Mouse (Mus musculus) cerebellum, adult 11 months (tissue): ENCODE data around the gene Dclk1.

ENCODE experiments used
- DNase-seq: peaks from one replicate; pipeline ENCODE4 v3.0.0; 2022

Dclk1 gene

DNA sequence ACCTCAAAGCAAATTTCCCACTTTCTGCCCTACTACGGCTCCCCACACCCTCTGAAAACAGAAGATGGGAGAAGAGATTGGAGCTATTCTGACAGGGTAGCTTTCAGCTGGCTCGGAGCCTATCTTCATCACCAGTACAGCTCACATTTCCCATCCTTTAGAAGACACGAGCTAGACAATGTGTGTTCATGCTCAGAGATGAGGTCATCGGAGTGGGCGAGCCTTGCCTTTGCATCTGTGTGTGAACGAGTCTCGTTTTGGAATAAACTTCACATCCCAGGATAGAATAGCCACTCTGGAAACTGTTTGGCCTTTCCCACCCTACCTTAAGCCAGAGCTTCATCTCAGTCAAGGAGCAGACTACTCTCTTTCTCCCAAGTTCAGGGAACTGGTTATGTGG lies 95.5 kb downstream of the Dclk1 start:
- no peak for DNase-seq

DNA sequence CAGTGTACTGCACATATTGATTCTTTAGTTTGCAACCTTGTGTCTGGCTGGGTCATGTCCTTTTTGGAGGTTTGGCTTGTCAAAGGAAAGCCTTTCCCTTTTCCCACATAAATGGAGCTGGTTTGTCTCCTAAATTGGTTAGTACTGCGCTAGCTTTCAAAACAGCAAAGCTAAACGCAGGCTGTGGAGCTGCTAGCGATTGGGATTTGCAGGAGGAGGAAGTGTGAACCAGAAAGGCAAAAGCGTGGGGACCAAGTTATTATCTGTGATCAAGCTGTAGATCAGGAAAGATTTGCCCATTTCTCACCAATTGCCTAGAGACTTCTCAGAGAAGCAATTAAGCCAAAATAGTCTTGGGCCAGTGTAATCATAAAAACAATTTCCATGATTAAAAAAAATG lies 100.3 kb downstream of the Dclk1 start:
- DNase-seq, result no peak

DNA sequence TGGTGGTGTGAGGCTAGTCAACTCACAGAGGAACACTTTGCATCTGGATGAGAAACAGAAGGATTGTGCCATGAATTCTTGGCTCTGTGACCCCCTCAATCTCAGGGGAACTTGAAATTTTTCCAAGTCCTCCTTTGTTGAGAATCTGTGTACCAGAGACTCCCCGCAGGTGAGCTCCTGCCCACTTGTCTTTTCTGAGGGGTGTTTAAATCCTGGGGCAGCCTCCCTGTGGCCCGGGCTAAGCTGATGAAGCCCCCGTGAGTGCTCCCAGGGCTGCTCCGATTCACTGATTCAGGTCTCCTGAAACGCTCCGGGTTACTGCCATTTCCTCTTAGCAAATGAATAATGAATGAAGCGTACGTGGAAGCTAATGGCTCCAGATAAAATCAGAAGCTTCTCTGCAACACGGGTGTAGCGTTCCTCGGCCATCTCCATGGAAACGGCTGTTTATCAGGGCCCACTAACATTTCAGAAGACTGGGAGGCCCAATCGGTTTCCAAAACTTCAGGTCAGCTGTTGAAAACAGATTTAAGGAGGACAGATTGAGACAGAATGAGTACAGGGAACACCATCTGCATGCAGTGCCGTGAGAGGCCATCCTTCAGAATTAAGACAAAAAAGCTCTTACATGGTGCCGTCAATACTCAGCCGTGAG lies 105.3 kb downstream of the Dclk1 start:
- no peak for DNase-seq

DNA sequence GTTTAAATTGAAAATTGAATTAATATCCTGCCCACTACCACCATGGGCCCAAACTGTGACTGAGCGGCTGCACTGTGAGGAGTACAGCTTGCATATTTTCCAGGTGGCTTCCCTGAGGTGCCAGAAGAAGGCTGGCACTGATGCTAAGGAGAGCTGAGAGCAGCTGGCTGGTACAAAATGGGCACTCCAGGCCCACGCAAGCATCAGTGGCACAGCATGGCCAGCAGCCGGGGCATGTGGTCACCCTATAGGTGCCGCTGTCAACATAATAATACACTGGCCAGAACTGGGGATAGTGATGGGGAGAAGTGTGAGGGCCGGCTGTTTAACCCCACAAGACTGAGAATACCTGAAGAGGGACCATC lies 105.8 kb downstream of the Dclk1 start:
- DNase-seq, result peak; percentile 23

DNA sequence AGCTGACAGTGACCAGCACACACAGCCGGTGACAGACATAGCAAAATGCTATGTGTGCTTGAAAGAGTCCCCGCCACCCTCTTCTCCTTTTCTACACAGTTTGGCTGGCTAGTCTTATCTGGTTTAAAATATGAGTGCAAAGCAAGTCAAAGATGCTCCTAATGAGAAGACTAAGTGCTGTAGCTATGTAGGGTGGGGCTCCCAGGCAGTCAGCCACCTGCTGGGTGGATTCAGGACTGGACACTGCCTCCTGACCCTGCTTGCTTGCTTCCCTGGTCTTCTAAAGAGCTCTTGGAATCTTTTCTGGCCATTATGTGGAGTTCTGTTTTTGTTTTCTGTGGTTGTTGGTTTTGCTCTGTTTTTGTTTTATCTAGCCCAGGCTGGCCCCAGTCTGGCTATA lies 108.0 kb downstream of the Dclk1 start:
- DNase-seq, result no peak

DNA sequence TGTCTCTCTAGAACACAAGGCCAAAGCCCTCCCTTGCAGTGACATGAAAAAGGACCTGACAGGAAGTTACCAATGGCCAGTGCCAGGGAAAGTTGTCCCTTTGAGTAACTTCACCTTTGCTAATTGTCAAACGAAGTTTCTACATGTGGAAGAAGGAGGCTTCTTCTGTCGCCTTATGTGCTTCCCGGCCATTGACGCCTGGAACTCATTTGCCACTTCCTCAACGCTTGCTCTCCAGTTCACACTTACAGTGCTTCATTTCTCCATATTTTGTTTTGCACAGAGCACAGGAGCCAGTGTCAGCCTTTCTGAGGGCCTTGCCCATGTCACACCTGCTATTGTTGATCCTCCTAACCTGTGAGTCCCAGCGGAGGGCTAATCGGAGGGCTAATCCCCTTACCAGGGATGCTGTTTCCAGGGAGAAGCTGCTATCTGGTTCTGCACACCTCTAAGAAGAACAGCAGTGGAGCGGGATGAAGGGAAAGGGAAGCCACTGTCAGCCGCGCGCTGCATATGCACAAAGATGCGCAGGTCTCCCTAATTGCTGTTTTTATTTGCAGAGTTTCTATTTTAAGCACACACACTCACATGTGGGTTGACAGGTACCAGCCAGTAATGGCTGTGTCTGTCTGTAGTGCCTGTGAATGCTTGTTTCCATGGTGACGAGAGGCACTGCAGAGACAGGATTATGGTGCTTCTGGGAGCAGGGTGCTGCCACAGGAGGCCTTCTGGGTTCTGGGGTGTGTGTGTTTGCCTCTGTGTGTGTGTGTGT lies 109.3 kb downstream of the Dclk1 start:
- no peak for DNase-seq

DNA sequence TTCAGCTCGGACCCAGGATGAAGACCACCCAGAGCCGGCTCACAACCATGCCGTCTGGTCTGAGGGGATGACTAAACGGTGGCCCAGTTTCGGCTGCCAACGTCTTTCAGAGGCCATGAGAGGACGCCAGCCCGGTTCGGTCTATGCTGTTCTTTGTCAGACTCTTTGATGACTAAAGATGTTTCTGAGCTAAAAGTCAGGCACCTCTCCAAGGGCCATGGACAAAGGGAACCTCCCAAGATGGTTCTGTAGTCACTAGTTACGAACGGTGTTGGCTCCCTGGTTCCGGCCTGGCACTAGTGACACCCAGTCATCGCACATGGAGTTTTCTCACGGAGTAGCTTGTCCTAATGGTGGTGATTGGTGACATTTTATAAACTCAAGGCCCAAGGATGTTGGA lies 110.4 kb downstream of the Dclk1 start:
- no peak for DNase-seq

DNA sequence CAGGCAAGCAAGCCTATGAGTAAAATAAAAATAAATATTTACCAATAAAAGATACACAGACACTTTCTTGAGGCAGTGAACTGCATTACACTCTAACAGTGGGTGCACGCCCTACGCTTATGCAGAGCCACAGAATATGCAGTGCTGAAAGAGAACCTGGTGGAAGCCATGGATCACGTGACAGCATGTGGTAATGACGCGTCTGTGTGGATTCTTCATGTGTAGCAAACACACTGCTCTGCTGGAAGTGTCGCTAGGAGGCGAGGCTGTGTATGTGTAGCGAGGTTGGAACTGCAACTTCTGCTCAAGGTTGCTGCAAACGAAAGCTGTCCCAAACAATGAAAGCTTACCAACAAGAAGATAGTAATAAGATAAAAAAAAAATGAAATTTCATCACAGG lies 111.0 kb downstream of the Dclk1 start:
- DNase-seq, result no peak

DNA sequence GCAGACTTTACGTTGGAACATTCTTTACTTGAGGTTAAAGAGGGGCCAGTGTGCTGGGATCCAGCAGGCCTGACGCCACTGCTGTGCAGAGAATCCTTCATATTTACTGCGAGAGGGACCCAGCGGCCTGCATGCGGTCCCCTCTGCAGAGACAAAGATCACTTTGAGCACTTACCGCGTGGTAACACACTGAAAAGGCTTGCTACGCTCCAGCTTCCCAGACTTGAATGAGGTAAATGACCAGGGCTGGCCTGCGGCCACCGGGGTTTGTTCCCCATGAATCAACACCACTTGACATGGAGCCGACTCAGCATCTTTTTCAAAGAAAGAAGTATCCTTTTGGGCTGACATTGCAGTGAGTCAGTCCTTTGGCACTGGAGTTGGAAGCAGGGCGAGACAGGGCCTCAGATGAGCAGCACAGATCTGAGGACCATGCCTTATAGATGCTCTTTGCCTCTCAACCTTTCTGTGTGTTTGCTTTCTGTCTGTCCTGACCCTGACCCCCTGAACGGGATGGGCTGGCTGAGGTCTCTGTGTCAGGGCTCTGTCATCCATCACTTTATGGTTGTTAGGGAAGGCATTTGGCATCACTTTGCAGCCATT lies 111.8 kb downstream of the Dclk1 start:
- no peak for DNase-seq

DNA sequence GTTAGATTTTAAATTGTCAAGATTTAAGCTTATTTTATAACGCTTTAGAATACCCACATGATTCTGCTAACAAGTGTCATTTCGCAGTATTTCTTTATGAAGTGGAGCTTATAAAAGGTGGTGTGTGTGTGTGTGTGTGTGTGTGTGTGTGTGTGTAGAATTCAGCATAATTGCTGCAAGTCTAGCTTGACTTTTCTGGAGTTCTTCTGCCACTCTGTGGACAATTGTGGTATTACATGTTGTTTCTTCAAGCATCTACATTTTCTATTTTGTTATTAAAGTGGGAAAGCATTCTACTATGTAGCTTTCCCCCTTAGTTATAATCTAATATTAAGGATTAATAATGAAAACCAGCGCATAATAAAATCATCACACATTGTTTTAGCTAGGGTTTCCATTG lies 112.6 kb downstream of the Dclk1 start:
- no peak for DNase-seq

DNA sequence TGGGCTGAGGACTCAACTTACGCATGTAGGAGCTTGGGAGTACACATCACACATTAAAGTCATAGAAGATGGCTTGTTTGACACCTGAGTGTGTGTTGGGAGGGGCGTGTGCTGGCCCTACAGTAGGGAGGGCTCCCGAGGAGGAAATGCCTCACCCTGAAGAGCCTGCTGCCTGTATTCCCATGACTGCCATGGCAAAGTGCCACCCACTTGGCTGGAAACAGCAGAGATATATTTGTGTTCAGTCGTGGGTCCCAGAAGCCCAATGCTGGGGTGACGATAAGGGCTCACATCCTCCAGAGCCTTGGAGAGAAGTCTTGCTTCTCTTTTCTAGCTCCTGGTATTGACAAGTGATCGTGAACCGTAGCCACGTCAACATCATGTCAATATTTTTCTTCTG lies 116.3 kb downstream of the Dclk1 start:
- DNase-seq, result no peak

DNA sequence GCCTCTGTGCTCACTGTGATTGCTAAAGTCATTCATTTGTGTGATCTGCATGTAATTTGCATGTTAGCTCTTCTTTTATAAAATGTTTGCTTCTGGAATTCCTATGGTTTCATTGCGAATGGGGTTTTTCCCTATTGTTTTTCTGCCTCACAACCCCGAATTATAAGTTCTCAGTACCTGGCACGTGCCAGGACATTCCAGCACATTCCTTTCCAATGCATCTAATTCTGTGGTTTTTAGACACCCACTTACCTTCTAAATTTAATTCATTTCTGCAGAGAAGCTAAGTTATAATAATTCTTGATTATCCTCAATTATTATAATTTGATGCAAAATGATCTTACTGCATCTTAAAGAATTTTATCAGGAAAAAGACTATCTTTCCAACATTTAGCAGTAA lies 118.7 kb downstream of the Dclk1 start:
- no peak for DNase-seq

DNA sequence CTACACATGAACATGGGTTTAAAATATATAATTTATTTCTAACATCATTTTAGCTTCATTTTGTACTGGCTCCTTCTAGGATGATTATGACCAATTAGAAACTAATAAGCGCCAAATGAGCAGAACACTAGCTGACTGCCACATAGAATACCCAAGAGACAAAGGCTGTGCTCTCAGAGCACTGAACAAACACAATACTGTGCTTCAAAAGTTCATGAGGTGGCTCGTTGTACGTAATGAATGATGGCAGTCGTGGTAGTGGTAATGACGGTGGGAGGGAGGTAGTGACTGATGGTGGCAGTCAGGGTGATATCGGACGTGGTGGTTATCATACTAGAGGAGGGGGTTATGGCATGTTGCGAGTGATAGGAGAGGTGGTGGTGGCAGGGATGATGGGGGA lies 125.0 kb downstream of the Dclk1 start:
- no peak for DNase-seq

DNA sequence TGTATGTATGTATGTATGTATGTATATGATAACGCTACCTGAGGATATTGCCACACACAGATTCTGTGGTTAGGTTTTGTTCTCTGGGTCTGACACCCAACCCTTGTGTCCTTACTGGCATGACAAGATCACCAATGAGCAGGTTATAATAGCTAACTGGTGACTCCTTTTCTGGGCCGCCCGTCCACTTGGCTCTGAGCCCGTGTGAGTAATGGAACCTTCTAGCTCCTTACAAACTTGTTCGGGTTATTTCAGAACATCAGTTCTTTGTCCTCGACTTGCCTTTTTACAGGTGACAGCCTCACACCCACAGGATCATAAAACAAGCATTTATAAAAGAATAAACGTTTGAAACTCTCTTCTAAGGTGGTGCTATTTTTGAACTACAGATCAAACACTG lies 127.0 kb downstream of the Dclk1 start:
- DNase-seq, result no peak

DNA sequence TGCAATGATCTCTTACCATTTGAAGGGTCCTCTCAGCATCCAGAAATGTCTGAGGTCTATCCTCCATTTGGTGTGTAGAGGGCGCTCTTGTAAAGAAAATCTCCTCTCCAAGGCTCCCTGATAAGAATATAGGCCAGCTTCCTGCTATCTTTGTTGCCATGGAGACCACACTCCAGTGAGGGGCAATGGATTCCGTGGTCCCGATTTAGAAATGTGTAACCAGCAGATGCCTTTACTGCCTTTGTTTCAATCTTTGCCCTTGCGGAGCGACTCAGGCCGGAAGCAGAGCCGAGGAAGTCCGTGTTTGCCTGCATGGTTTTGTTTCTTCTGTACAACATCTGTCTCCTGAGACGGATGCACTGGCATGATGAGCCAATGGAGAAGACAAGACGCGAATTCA lies 131.5 kb downstream of the Dclk1 start:
- peak; percentile 63 for DNase-seq

DNA sequence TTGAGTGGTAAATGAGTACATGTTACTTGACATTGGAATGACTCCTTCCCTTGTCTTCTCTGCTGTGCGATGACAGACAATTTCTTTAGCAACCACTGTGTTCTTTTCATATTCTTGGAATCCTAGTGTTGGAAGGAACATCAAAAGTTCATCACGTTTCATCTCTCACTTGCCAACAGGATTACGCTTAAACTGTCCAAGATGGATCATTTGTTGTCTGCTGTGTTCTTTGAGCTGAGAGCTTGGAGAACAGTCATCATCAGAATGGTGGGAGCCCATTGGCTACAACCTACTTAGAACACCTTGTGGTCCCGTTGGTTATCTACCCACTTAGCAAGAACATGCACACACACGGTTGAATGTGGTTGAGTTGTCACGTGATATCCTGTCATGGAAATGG lies 136.4 kb downstream of the Dclk1 start:
- no peak for DNase-seq

DNA sequence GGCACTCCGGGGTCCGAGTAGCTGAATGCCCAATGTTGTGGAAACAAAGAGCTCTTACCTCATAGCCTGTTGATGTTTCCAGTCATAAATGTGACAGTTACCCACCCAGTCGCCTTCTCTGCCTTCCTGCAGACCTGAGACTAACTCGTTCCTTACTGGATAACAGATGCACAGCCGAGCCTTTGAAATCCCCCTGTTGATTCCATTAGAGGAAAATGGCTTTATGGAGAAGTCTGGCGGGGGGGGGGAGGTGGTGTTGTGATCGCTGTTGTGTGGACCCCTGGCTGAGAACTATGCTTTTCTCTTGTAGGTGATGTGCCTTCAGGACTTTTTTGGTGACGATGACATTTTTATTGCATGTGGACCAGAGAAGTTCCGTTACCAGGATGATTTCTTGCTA lies 138.3 kb downstream of the Dclk1 start:
- no peak for DNase-seq

DNA sequence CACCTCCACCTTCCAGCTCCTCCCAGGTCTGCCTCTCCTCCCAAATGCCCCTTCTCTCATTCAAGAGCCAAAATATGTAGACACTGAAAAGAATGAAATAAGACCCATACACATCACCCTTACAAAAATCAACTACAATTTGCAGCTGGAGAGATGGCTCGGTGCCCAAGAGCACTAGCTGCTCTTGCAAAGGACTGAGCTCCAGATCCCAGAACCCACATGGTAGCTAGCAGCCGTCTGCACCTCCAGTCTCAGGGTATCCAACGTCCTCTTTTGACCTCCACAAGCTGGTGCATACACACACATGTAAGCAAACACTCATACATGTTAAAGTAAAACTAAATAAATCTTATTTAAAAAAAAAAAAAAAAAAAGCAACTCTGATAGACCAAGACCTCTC lies 150.4 kb downstream of the Dclk1 start:
- no peak for DNase-seq

DNA sequence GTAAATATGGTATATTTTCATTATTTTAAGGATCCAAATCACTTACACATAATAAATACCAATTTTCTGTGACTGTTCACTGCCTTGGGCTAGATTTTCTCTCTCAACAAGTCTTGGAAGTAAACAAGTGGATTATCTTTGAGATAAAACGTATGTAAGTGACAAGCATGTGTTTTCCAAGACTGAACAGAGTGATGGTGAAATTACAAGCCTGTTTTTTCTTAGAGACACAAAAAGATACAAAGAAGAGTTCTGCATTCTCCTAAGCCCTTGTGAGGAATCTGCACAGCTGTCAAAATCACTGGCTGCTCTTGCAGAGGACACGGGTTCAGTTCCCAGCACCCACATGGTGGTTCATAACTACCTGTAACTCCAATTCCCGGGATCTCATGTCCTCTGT lies 151.4 kb downstream of the Dclk1 start:
- DNase-seq, result no peak

DNA sequence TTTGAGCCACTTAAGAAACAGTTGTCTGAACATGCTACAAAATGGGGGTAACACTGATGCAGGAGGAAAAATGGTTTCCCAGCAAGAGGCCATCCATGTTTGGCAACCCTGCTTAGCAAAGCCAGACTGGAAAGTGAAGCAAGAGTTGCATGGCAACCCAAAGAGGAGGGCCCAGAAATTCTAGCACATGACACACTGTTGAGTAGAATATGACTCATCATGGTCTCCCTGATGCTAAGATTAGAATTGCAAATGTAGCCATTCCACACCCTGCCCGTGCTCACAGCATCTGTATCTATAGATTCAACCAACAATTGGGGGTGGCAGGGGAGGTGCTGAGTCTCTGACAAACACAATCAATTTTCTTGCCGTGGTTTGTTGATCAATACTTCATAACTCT lies 154.6 kb downstream of the Dclk1 start:
- no peak for DNase-seq

DNA sequence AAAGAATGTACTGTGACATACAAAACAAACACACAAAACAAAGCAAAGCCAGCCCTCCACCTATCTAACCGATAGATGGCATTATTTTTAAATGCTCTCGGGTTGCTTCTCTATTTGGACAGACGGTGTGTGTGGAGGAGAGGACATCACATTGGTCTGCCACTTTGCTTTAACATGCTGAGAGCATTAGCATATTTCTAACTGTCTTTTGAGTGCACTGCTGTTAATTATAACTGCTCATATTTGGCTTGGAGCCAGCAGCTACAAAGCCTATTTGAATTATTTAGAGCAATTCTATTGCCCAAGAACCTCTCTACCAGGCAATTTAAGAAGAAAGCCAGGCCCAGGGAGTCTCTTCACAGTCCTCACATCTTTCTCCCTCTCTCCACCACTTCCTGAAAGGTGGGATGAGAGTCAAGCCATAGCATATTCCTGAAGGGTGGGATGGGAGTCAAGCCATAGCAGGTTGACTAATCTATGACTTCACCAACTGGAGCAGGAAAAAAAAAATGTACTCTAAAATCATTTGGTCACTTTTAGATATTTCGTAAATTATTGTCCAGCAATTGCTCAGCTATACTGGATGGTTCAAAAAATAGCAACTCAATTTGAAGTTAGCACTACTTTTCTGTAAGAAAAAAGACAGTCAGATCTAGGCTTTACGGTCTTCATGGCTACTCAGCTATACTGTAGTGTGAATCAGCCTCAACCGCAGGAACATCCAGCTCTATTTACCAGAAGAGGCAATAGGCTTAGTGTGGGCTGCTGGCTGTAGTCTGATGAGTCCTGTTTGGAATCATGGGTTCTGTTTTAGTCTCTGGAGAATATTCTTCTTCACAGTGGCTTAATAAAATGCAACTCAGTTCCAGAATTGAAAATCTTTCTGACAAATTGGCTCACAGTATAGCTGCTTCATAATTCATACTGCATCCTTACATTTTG lies 155.9 kb downstream of the Dclk1 start:
- DNase-seq, result no peak

DNA sequence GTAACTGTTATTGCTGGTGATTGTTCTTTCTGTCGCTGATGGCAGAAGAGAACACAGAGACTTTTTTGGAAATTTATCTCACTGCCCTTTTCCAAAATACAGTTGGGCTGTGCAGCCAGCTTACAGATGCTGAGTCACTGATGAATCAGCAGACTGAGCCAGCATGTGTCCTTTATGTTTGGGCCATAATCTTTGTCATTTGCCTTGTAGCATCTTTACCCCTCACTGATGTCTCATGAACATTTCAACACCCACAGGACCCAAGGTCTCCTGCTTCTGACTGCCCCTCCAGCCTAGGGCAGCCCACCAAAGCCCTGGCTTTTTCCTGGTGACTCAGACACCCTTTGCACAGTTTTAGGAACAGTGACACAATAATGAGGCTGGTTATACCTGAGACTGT lies 159.1 kb downstream of the Dclk1 start:
- DNase-seq, result no peak

DNA sequence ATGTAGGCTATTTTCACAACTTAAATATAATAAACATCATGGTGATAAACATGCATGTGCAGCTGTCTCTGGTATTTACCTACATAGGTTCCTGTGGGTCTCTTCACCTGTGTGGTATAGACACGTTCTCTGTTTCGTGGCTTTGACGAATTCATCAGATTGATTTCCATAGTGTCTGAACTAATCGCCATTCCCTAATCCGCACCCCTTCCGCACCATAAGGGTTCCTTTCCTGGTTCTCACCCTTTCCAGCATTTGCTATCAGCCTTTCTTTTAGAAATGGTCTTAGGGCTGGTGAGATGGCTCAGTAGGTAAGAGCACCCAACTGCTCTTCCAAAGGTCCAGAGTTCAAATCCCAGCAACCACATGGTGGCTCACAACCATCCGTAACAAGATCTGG lies 162.6 kb downstream of the Dclk1 start:
- no peak for DNase-seq

DNA sequence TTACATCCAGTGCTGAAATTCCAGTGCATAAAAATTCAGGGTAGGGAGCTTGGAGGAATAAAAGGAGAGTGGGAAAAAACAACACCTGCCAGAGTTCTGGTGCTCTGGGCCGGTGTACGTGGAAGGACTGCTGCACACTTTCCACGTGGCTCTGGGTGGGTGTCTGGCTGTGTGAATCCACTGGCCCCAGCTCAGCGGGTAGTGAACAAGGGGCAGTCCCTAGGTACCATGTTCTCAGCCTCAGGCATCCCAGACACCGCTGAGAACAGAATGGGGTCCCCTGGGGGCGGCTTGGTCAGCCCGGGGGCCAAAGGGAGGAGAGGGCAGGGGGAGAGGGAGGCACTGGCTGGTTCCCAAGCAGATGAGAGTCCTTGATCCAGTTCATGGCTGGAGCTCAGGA lies 164.5 kb downstream of the Dclk1 start:
- DNase-seq, result no peak
